Mouse (Mus musculus) cerebellum, postnatal 10 days (tissue): ENCODE data around the gene Cby1.

Experiments used
- DNase-seq, 2 experiments: peaks; one replicate each; pipeline ENCODE4 v3.0.0; 2021; ENCODE audit warnings: mixed read lengths in 2 of 2

The Cby1 gene

DNA sequence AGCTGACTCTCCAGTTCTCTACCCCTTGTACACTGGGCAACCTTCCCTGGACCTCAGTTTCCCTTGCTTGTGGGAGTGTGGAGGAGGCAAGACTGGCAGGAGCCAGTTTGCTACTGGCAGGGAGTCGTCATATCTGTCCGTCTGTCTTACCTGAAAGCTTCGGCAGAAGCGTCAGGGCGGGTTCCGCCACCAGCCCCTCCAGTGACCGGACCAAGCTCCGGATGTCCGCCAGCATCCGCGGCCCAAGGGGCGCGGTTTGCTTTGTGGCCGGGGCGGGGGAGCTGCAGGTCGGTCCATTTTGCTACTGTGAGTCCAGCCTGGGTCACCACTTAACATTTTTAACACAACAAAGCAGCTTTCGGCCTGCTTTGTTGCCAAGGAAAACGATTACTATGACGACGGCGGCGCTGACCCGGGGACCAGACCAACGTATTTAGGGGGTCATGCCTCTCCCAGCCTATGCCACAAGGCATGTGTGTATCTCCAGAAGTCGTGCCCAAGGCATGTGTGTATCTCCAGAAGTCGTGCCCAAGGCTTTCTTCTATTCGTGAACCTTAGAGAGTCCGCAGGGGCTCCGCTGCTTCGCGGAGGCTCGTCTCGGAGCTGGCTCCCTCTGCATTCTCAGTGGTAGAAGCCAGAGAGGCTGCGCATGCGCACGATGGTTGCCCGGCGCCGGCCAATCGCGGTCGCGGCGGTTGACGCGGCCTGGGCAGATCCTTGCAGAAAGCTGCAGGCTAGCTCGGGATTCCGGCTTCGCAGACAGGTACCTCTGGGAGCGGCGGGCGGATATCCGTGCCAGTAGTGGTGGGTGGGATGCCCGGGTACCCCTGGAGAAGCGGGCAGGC, at the start of gene Cby1, which contains the start of gene Fam227a:
Gene Cby1, plus strand, starts transcription at position 669 of the 845 bp plus-strand sequence.
Gene Fam227a, minus strand, starts transcription at position 426 of the 845 bp plus-strand sequence.
- peak; percentile 98 for DNase-seq

DNA sequence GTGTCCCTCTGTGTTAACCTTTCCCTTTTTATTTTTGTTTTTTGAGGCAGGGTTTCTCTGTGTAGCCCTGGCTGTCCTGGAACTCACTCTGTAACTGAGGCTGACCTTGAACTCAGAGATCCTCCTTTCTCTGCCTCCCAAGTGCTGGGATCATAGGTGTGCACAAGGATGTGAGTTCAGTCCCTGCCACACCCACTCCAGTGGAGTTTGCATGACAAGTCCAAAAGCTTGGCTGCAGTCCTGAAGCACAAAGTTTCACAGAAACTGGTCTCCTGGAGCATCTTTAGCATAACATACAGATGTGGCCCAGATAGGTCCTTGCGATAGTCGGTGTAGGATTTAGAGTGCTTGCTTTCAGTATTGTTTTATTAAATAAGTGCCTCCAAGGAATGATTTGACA, 49.8 kb upstream of the Cby1 start:
- DNase-seq = no peak

- DNase-seq = no peak
Observed at GRCm38 (mm10) chr15:79615501-79615900, 43.5 kb upstream of the Cby1 start.

- DNase-seq = no peak
Observed at GRCm38 (mm10) chr15:79616729-79617128, 42.3 kb upstream of the Cby1 start.

GRCm38 (mm10) chr15:79617135-79617534, 41.9 kb upstream of the Cby1 start:
- DNase-seq = no peak

DNA sequence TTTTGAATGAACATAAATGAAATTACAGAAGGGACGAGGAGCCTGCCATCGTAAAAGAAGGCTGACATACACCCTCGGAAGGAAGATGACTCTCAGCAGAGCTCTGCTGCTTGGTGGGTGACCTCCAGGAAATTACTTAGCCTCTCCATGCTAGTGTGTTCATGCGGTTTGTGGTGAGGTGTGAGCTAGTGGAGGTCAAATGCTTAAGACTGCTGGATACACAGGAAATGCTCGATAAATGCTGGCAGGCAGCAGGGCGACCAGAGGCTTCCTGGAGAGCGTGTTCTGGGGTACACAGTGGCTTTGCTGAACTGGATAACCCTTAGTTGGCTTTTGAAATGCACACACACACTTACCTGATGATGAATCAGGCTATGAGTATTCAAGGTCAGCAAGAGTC, 40.5 kb upstream of the Cby1 start:
- no peak for DNase-seq

GRCm38 (mm10) chr15:79619770-79620414, 39.1 kb upstream of the Cby1 start:
- DNase-seq = no peak

GRCm38 (mm10) chr15:79630471-79630870, 28.5 kb upstream of the Cby1 start:
- DNase-seq = no peak

- no peak for DNase-seq
Observed at GRCm38 (mm10) chr15:79641135-79641817, 17.7 kb upstream of the Cby1 start.

DNA sequence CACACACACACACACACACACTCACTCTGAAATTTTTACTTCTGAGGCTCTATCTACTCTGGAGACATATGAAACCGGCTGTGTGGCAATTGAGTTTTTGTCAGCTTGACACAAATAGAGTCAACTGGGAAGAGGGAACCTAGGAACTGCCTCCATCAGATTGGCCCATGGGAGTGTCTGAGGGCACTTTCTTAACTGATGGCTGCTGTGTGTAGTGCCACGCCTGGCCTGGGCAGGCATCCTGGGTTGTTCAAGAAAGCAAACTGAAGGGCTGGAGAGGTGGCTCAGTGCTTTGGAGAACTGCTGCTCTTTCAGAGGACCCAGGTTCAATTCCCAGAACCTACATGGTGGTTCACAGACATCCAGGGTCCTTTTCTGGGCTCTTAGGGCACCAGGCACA, 13.5 kb upstream of the Cby1 start:
- DNase-seq = no peak

GRCm38 (mm10) chr15:79648130-79648529, 10.9 kb upstream of the Cby1 start:
- no peak for DNase-seq

DNA sequence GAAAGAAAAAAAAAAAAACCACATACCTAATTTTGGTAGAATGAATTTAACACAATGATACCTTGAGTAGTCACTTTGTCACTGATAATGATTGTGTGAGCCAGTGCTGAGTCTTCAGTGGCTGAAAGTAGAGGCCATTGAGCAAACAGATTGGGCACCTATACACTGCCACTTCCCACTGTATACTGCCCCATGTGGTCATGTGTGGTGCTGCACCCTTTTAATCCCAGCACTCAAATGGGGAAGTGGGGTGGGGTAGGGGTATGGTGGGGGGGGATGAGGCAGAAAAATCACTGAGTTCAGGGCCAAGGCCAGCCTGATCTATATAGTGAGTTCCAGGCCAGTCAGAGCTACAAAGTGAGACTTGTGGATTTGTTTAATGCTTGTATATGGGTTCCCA, 8.4 kb upstream of the Cby1 start:
- DNase-seq = peak; percentile 72 to 82

DNA sequence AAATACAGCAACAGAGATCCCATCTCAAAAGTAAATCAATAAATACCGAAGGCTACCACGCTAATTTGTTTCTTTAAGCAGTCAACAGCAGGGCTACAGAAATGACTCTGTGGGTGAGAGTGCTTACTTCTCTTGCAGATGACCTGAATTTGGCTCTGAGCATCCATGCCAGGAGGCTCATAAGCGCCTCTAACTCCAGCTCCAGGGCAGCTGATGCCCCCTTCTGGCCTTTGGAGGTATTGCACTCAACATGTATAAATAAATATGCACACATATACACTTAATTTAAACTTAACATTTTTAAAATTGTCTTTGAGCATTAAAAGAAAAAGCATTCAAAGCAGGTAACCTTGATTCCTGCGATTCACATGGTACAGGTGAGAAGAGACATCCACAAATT, 7.5 kb upstream of the Cby1 start:
- DNase-seq = peak; percentile 47 to 65

DNA sequence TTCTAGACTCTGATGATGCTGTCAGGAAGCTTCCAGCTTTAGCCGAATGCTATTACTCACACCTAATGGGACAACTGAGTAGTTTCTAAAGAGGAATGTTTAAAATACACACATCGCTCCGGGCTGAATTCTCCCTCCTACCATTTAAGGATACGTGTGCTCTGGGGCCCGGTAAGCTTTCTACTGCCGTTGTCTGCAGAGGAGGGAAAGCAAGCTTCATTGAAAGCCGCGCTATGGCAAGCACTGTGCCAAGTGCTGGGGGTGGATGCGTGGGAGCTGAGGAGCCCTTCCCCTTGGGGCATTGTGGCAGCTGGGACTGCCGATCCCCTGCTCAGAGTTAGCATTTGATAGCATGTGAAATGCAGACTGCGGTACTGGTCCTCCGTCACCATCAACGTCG, 2.5 kb upstream of the Cby1 start:
- DNase-seq = no peak

DNA sequence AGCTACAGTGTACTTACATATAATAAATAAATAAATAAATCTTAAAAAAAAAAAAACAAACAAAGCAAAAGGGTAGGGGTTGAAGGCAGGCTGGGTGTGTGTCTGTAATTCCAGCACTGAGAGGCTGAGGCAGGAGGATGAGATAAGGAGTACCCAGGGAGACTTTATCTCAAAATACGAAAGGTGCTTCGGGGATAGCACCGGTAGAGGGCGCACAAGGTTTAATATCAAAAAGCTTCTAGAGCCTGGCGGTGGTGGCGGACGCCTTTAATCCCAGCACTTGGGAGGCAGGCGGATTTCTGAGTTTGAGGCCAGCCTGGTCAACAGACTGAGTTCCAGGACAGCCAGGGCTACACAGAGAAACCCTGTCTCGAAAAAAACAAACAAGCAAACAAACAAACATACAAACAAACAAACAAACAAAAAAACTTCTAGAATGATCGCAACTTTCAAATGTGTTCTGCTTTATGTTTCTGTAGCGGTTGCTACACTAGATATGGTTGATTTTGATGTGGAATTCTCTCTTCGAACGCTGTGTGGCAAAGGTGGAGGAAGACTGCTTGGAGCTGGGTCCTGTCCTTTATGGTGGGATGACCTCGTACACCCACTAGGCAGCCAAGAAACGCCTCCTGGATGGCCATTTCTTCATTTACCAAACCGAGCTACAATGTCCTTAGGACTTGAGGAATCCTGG, 1.0 kb upstream of the Cby1 start:
- DNase-seq = peak; percentile 93 to 95

DNA sequence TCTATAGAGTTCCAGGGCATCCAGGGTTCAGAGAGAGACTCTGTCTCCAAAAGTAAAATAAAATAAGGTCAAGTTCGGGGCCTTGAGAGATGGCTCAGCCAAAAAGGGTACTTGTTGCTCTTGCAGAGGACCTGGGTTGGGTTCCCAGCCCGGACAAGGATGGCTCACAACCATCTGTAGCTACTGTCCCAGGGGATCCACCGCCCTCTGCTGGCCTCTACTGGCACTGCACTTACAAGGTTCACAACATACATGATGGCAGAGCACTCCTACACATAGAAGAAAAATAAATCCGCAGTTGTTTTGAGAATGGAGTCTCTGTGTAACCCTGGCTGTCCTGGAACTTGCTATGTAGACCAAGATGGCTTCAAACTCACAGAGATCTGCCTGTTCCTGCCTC, 2.9 kb downstream of the Cby1 start:
- peak; percentile 53 to 65 for DNase-seq

DNA sequence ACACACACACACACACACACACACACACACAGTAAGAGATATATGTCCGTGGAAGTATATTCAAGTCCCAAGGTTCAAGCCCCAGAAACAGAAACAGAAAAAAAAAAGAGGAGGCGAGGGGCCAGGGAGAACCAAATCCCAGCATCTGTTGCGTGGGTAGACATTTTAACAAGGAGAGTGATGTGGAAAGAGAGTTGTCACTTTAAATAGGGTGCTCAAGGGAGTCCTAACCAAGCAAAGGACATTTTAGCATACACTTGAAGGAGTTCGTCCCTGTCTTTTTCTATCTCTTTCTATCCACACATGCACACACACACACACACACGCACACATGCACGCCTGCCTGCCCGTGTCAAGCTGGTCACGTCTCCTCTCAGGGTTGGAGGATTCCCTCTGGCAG, 5.7 kb downstream of the Cby1 start:
- no peak for DNase-seq

GRCm38 (mm10) chr15:79669195-79669594, 10.2 kb downstream of the Cby1 start:
- no peak for DNase-seq

- peak; percentile 92 to 95 for DNase-seq
Observed at GRCm38 (mm10) chr15:79670249-79670971, 11.4 kb downstream of the Cby1 start, which contains the start of gene Tomm22. TSS of gene Tomm22 (plus strand) at chr15:79670861.

DNA sequence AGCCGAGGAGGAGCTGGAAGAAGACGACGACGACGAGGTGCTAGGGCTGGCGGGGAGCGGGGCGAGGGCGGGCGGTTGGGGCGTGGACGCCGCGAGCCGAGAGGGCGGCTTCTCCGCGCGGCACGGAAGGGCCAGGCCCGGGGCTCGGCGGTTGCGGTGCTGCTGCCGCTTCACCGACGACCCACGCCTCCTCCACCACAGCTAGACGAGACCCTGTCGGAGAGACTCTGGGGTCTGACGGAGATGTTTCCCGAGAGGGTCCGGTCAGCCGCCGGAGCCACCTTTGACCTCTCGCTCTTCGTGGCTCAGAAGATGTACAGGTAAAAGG, 11.9 kb downstream of the Cby1 start:
- DNase-seq = no peak

DNA sequence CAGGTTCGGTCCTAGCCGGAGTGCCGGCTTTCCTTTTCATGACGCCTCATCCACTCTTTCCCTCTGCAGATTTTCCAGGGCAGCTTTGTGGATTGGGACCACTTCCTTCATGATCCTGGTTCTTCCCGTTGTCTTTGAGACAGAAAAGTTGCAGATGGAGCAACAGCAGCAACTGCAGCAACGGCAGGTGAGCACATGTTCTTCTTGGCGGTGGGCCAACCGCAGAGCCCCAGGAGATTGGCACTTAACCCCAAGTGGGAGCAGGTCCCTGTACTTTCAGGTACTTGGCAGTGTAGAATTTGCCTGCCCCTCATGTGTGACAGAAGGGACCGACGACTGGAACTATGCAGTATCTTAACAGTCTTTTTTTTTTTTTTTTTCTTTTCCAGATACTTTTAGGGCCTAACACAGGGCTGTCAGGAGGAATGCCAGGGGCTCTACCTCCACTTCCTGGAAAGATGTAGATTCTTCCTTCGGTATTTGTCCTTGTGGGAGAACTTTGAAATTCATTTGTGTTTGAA, 12.9 kb downstream of the Cby1 start:
- DNase-seq = peak; percentile 45 to 46

- DNase-seq = no peak
Observed at GRCm38 (mm10) chr15:79677936-79678335, 18.9 kb downstream of the Cby1 start.
